Mouse (Mus musculus) adrenal gland, adult 18-20 months (tissue): ENCODE measurements at regions not wholly inside any gene's neighbourhood (a gene's known extent, or its start where the extent isn't known, plus 50 kb on each side); places are given as distances from the start of the nearest gene placed in this dataset.

Experiments
- DNase-seq, 2 experiments: peaks; one replicate each; pipeline ENCODE4 v3.0.0; 2021 to 2022; ENCODE audit warnings: low spot score in 2 of 2

GRCm38 (mm10) chr12:59834809-59835208 is 615.3 kb upstream of the Fbxo33 start:
- DNase-seq, result no peak

- DNase-seq, result no peak
These were observed 603.4 kb upstream of the Fbxo33 start for GRCm38 (mm10) chr12:59822918-59823317.

DNA sequence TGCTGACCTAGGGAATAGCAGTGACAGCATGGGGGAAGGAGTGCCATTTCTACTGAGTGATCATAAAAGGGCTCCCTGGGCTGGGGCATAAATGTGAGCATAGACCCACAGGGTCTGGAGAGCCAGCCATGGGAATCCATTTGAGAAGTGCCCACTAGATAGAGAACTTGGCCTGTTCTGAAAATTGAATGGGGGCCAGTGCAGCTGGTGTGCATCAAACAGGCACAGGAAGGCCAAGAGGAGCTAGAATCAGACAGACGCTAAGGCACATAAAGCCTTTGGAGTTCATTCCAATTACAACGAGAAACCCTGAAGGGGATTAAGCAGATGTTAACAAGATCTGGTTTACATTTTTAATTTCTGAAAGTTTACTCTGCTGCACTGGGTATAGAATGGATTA is 602.9 kb upstream of the Fbxo33 start:
- DNase-seq, result no peak

GRCm38 (mm10) chr12:59821698-59822097 is 602.2 kb upstream of the Fbxo33 start:
- DNase-seq, result no peak

- DNase-seq, result no peak
These were observed 596.4 kb upstream of the Fbxo33 start for GRCm38 (mm10) chr12:59815965-59816364.

- DNase-seq, result no peak
These were observed 594.8 kb upstream of the Fbxo33 start for GRCm38 (mm10) chr12:59814356-59814755.

GRCm38 (mm10) chr12:59809224-59809623 is 589.7 kb upstream of the Fbxo33 start:
- no peak for DNase-seq

DNA sequence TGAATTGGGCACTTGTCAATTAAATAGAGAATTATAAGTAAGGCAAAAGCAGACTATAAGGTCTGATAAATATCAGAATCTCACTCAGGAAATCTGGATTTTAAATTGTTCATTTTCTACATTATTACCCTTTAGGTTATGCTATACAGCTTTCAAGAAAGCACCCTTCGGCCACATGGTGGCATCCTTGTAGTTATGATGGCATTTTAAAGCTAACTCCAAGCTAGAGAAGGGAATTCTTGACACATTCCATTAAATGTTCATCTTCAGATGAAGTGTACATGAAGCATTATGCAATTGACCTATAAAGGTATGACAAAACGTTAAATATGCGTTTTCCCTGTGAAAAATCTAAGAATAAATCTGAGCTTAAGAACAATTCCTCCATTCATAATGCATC is 578.5 kb upstream of the Fbxo33 start:
- no peak for DNase-seq

- DNase-seq, result peak in 1 of 2 experiments; percentile 13
These were observed 571.9 kb upstream of the Fbxo33 start for GRCm38 (mm10) chr12:59791473-59791872.

- no peak for DNase-seq
These were observed 567.3 kb upstream of the Fbxo33 start for GRCm38 (mm10) chr12:59786831-59787230.

GRCm38 (mm10) chr12:59770980-59771379 is 551.5 kb upstream of the Fbxo33 start:
- no peak for DNase-seq

DNA sequence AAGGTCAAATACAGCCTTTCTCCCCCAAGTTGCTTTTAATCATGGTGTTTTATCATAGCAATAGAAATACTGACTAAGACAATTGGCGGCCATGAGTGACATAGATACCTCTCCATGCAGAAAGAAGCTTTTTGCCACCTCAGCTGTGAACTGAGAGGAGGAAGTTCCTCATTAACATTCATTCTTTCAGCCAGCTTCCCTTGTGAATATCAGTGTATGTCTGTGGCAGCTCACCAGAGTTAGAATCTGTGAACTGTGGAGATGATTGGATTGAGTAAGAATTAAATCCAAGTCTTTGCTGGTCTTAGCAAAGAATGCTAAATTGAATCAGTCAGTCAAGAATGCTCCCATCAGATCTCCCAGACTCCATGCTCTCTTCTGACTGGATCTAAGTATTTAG is 542.7 kb upstream of the Fbxo33 start:
- DNase-seq, result no peak

DNA sequence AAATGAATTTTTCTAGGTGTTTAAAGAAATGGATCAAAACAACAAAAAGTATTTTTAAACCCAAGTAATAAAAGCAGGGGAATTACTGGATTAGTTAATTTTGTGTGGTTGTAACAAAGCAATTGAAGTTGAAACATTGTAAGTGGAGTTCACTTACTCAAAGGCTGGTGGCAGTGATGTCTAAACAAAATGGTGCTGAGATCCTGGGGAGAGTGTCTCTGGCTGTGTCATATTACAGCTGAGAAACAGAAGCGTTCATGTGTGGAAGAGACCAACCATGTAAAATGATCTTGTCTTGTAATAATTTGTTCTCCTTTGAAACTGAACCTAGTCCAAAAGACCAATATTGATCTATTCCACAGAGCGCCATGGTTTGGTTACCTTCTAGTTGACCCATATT is 525.2 kb upstream of the Fbxo33 start:
- no peak for DNase-seq

DNA sequence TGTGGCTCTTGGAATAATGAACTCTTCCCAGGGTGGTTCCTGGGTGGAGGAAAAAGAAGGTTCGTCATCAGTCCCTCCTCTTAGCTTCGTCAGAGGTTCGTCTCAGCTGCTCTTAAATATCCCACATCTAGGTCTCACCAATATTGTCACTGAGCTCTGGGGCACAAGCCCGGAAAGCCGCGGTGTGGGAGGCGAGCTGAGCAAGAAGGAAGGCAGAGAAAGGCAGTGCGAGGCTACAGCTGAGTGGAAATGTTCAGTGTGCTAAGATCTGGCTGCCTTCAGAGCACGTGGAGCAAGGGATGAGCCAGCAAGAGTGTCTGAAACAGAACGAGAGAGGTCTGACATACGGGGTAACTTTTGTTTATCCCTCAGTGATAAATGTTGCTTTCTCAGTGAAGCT is 523.7 kb upstream of the Fbxo33 start:
- no peak for DNase-seq

- DNase-seq, result peak in 1 of 2 experiments; percentile 5
These were observed 505.4 kb upstream of the Fbxo33 start for GRCm38 (mm10) chr12:59724951-59725350.

GRCm38 (mm10) chr12:59722471-59723182 is 503.1 kb upstream of the Fbxo33 start:
- no peak for DNase-seq

GRCm38 (mm10) chr12:59713216-59713615 is 493.7 kb upstream of the Fbxo33 start:
- DNase-seq, result no peak

DNA sequence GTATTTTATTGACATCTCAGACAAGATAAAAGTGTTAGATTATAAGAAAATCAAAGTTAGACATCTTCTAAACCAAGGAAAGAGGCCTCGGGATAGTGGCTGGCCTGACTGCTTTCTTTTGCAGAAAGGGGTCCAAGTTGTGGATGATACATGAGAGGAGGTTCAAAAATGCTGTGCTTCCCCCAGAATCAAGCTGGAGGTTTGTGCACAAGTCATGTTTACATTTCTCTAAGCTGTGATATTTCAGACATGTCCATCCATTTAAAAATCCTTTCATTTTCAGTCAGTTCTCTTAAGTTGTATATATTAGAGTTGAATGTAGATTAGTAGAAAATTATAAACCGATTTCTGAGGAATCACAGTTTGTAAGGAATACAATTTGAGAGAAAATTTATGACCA is 463.7 kb upstream of the Fbxo33 start:
- DNase-seq, result no peak

GRCm38 (mm10) chr12:59663161-59663560 is 443.6 kb upstream of the Fbxo33 start:
- DNase-seq, result no peak

- DNase-seq, result no peak
These were observed 411.2 kb upstream of the Fbxo33 start for GRCm38 (mm10) chr12:59630678-59631077.

DNA sequence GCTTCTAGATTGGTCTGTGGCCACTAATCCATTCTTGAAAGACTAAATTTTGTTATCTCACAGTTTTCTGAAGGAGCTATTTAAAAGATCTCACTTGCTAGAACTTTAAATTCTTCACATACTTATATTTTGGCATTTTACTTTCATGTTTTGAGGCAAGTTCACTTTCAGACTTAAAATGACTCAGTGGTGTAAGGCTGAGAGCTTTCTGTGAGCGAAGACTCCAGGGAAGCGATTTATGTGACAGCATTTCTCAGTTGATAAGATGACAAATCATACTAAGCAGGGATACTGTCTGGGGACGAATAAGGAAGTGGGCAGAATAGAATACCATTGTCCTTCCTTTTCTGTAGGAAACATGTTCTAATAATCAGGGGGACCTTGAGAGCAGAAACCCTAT is 403.6 kb upstream of the Fbxo33 start:
- no peak for DNase-seq

- DNase-seq, result no peak
These were observed 401.6 kb upstream of the Fbxo33 start for GRCm38 (mm10) chr12:59621132-59621531.

GRCm38 (mm10) chr12:59620340-59620739 is 400.8 kb upstream of the Fbxo33 start:
- DNase-seq, result no peak
